Mouse (Mus musculus) frontal cortex, adult 2 months (tissue): ENCODE data around the gene St6gal1. TPM values are rescaled to one million over a fixed set of nuclear protein-coding genes. Genes with fewer than 3 reads are reported as not detected.

Source experiments
- DNase-seq, 2 experiments: peaks; one replicate each; pipeline ENCODE4 v3.0.0; 2022; ENCODE audit warnings: low spot score in 1 of 2; ENCODE audit errors: extremely low spot score in 1 of 2
- polyA plus RNA-seq: library from polyadenylated mRNA; depleted of rRNA; stranded (reverse); fragments of >200 nt; gene quantifications from 2 replicates; pipeline ENCODE4 v1.2.3, GENCODE M21; 2012

St6gal1 gene
- polyA plus RNA-seq, 1 experiment: 19.8 TPM

- DNase-seq: no peak
Measured at GRCm38 (mm10) chr16:23271746-23272520, 47.4 kb downstream of the St6gal1 start.

GRCm38 (mm10) chr16:23272521-23273230 is 48.1 kb downstream of the St6gal1 start:
- peak in 1 of 2 experiments; percentile 25 for DNase-seq

GRCm38 (mm10) chr16:23274005-23274404 is 49.5 kb downstream of the St6gal1 start:
- DNase-seq: no peak

- DNase-seq: no peak
Measured at GRCm38 (mm10) chr16:23274606-23275310, 50.2 kb downstream of the St6gal1 start.

- no peak for DNase-seq
Measured at GRCm38 (mm10) chr16:23275661-23276060, 51.1 kb downstream of the St6gal1 start.

GRCm38 (mm10) chr16:23279879-23280741 is 55.6 kb downstream of the St6gal1 start:
- peak in 1 of 2 experiments; percentile 39 for DNase-seq

- no peak for DNase-seq
Measured at GRCm38 (mm10) chr16:23280742-23281090, 56.2 kb downstream of the St6gal1 start.

- no peak for DNase-seq
Measured at GRCm38 (mm10) chr16:23282241-23282640, 57.7 kb downstream of the St6gal1 start.

- no peak for DNase-seq
Measured at GRCm38 (mm10) chr16:23282941-23283340, 58.4 kb downstream of the St6gal1 start.

GRCm38 (mm10) chr16:23283677-23284076 is 59.1 kb downstream of the St6gal1 start:
- DNase-seq: no peak

- DNase-seq: no peak
Measured at GRCm38 (mm10) chr16:23284470-23285394, 60.2 kb downstream of the St6gal1 start.

GRCm38 (mm10) chr16:23286380-23287097 is 62.0 kb downstream of the St6gal1 start:
- no peak for DNase-seq

- DNase-seq: no peak
Measured at GRCm38 (mm10) chr16:23287312-23288040, 62.9 kb downstream of the St6gal1 start.

GRCm38 (mm10) chr16:23288103-23288502 is 63.6 kb downstream of the St6gal1 start:
- no peak for DNase-seq

- DNase-seq: no peak
Measured at GRCm38 (mm10) chr16:23289424-23289823, 64.9 kb downstream of the St6gal1 start.

GRCm38 (mm10) chr16:23290171-23290570 is 65.6 kb downstream of the St6gal1 start:
- DNase-seq: no peak

- DNase-seq: no peak
Measured at GRCm38 (mm10) chr16:23291521-23291920, 67.0 kb downstream of the St6gal1 start.

- no peak for DNase-seq
Measured at GRCm38 (mm10) chr16:23294236-23294635, 69.7 kb downstream of the St6gal1 start.
